Mouse (Mus musculus): Measurements from ENCODE around the gene 4930469K13Rik.
A peak's percentile ranks its signal among the peaks of the same experiment; 100 is the strongest.

DNA sequence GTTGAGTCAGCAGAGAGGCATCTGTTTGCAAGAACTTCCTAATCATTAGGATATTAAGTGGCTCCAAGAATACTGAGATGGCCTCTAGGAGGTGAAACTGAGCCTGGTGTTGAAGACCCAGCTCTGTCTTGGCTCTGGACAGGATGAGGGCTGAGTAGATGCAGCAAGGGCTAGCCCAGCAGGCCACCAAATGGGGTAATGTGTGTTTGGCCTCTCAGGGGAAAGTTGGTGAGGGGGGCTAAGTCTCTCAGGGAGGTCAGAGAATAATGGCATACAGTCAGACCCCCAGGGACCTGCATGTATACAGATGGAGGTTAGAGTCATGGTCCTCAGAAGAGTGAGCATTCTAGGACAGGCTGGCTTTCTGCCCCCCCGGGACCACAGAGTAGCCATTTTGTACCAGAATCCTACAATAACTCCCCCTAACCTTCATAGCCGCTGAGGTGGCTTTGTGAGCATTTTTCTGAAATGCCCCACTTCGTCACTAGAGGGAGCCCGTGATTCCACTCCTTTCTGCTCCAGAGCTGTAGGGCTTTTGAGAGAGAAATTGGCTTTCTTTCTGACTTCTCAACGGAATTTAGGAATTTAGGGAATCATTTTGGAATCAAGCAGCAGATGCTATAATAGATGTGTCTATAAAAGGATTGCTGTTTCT lies 96.3 kb downstream of the 4930469K13Rik start:
- TF ChIP-seq CTCF (IDR thresholded peaks at IDR 0.05; ENCODE audit: extremely low read depth, insufficient read depth, insufficient read length, insufficient replicate concordance), result peak; percentile 67; the same call in 1 of the 2 replicates
- TF ChIP-seq POLR2A (IDR thresholded peaks at IDR 0.05; ENCODE audit: low read depth, low read length), result no peak
